Mouse (Mus musculus) cerebellum, adult 11 months (tissue): ENCODE data around the gene Plxnb2.

Source experiments
- DNase-seq: peaks from one replicate; pipeline ENCODE4 v3.0.0; 2022

Plxnb2 gene

GRCm38 (mm10) chr15:89125351-89125750 lies 55.2 kb downstream of the Plxnb2 start:
- no peak for DNase-seq

- DNase-seq = no peak
Observed at GRCm38 (mm10) chr15:89124312-89124711, 56.3 kb downstream of the Plxnb2 start.

GRCm38 (mm10) chr15:89123595-89123994 lies 57.0 kb downstream of the Plxnb2 start:
- DNase-seq = peak; percentile 54

GRCm38 (mm10) chr15:89122649-89123366 lies 57.8 kb downstream of the Plxnb2 start, which contains the start of gene Tubgcp6:
Gene Tubgcp6 (minus strand): TSS chr15:89123112.
- DNase-seq = peak; percentile 93

GRCm38 (mm10) chr15:89118007-89118406 lies 62.6 kb downstream of the Plxnb2 start:
- DNase-seq = no peak

- DNase-seq = peak; percentile 72
Observed at GRCm38 (mm10) chr15:89110147-89110546, 70.4 kb downstream of the Plxnb2 start.

GRCm38 (mm10) chr15:89106976-89107375 lies 73.6 kb downstream of the Plxnb2 start:
- DNase-seq = no peak

GRCm38 (mm10) chr15:89106073-89106472 lies 74.5 kb downstream of the Plxnb2 start:
- peak; percentile 78 for DNase-seq
